Mouse (Mus musculus): ENCODE data around the gene Ruvbl2. TPM values are rescaled to one million over a fixed set of nuclear protein-coding genes. Genes with fewer than 3 reads are reported as not detected.
"Not testable (repeated sequence)": the region's sequence is repeated elsewhere in the genome, so short reads cannot be mapped to it uniquely, and the experiment has no call there.

Gene Ruvbl2
- polyA plus RNA-seq, 1 experiment from 2014 or later: 123 TPM

- no peaks in the 10 kb centered on the region for H3K9me3 ChIP-seq (ENCODE audit: control insufficient read depth, low read length)
- H3K4me2 ChIP-seq (ENCODE audit: low read depth, low read length): peak within 1 kb of the TSS; percentile 64
- H3K4me3 ChIP-seq (ENCODE audit: low read depth, low read length): peak within 1 kb of the TSS; percentile 45
- no peak within 1 kb of the TSS for H3K27ac ChIP-seq (replicated peaks; ENCODE audit: low read depth, low read length)
- peak; percentile 14 for DNase-seq (ENCODE audit: low spot score)
- H3K4me1 ChIP-seq (ENCODE audit: control insufficient read depth, insufficient read depth, low read length): peaks cover 10% of the 10 kb centered on the region; the same call in 1 of the 2 replicates
- H3K36me3 ChIP-seq (ENCODE audit: control insufficient read depth, insufficient read depth, low read length): no peaks in the 10 kb centered on the region
- WGBS: 10% methylated on average over 27 of the region's 28 CpGs
- peak; percentile 64; the same call in 1 of the 2 replicates for ATAC-seq (ENCODE audit: low read depth)
- H3K27me3 ChIP-seq (replicated peaks; ENCODE audit: control insufficient read depth, insufficient read depth, low read length): peaks cover 56% of the 10 kb centered on the region
- peak within 1 kb of the TSS; percentile 58 for H3K9ac ChIP-seq (ENCODE audit: low read depth, low read length)
These were observed 32.5 kb downstream of the Ruvbl2 start, which contains the start of gene Kcna7 for GRCm38 (mm10) chr7:45405091-45406075. TSS of gene Kcna7 (plus strand) at chr7:45405653.

GRCm38 (mm10) chr7:45403532-45404261 is 34.2 kb downstream of the Ruvbl2 start:
- DNase-seq (ENCODE audit: low spot score): peak; percentile 68
- Histone ChIP-seq H3K9ac (ENCODE audit: low read depth, low read length) (no peak overlapping the region), H3K27me3 (replicated peaks; ENCODE audit: control insufficient read depth, insufficient read depth, low read length) (peaks cover 39% of the 10 kb centered on the region), H3K4me3 (ENCODE audit: low read depth, low read length) (no peak overlapping the region), H3K4me1 (ENCODE audit: control insufficient read depth, insufficient read depth, low read length) (peaks cover 10% of the 10 kb centered on the region; the same call in 1 of the 2 replicates), H3K36me3 (ENCODE audit: control insufficient read depth, insufficient read depth, low read length) (no peaks in the 10 kb centered on the region), H3K4me2 (ENCODE audit: low read depth, low read length) (no peak overlapping the region), H3K27ac (replicated peaks; ENCODE audit: low read depth, low read length) (no peak overlapping the region), H3K9me3 (ENCODE audit: control insufficient read depth, low read length) (no peaks in the 10 kb centered on the region)
- 44% methylated on average over 6 of the region's 6 CpGs for WGBS
- no peak for ATAC-seq (ENCODE audit: low read depth)

GRCm38 (mm10) chr7:45401521-45402085 is 36.3 kb downstream of the Ruvbl2 start:
- no peak overlapping the region for H3K27ac ChIP-seq (replicated peaks; ENCODE audit: low read depth, low read length)
- ATAC-seq (ENCODE audit: low read depth) (no peak), DNase-seq (ENCODE audit: low spot score) (no peak)
- no peak overlapping the region for H3K4me2 ChIP-seq (ENCODE audit: low read depth, low read length)
- no peak overlapping the region for H3K9ac ChIP-seq (ENCODE audit: low read depth, low read length)
- H3K4me1 ChIP-seq (ENCODE audit: control insufficient read depth, insufficient read depth, low read length): peaks cover 8% of the 10 kb centered on the region; the same call in 1 of the 2 replicates
- no peaks in the 10 kb centered on the region for H3K9me3 ChIP-seq (ENCODE audit: control insufficient read depth, low read length)
- H3K27me3 ChIP-seq (replicated peaks; ENCODE audit: control insufficient read depth, insufficient read depth, low read length): peaks cover 18% of the 10 kb centered on the region
- WGBS: 56% methylated on average over 10 of the region's 10 CpGs
- H3K36me3 ChIP-seq (ENCODE audit: control insufficient read depth, insufficient read depth, low read length): no peaks in the 10 kb centered on the region
- no peak overlapping the region for H3K4me3 ChIP-seq (ENCODE audit: low read depth, low read length)

- Histone ChIP-seq H3K4me2 (ENCODE audit: low read depth, low read length) (no peak overlapping the region), H3K9me3 (ENCODE audit: control insufficient read depth, low read length) (no peaks in the 10 kb centered on the region), H3K27me3 (replicated peaks; ENCODE audit: control insufficient read depth, insufficient read depth, low read length) (no peaks in the 10 kb centered on the region), H3K27ac (replicated peaks; ENCODE audit: low read depth, low read length) (no peak overlapping the region), H3K4me3 (ENCODE audit: low read depth, low read length) (no peak overlapping the region), H3K36me3 (ENCODE audit: control insufficient read depth, insufficient read depth, low read length) (peaks cover 16% of the 10 kb centered on the region), H3K4me1 (ENCODE audit: control insufficient read depth, insufficient read depth, low read length) (peaks cover 10% of the 10 kb centered on the region), H3K9ac (ENCODE audit: low read depth, low read length) (no peak overlapping the region)
- DNase-seq (ENCODE audit: low spot score): no peak
- ATAC-seq (ENCODE audit: low read depth): no peak
- 75% methylated on average over 2 of the region's 2 CpGs for WGBS
These were observed 41.1 kb downstream of the Ruvbl2 start for GRCm38 (mm10) chr7:45396787-45397186.

- peaks cover 10% of the 10 kb centered on the region for H3K4me1 ChIP-seq (ENCODE audit: control insufficient read depth, insufficient read depth, low read length)
- 11% methylated on average over 3 of the region's 3 CpGs for WGBS
- H3K9ac ChIP-seq (ENCODE audit: low read depth, low read length): 0 out of 2 replicates have a peak overlapping the region, but pooled peaks have one; percentile 64
- H3K9me3 ChIP-seq (ENCODE audit: control insufficient read depth, low read length); DNase-seq (ENCODE audit: low spot score); H3K27me3 ChIP-seq (replicated peaks; ENCODE audit: control insufficient read depth, insufficient read depth, low read length): not testable (repeated sequence)
- H3K4me3 ChIP-seq (ENCODE audit: low read depth, low read length): peak overlapping the region; percentile 79
- H3K4me2 ChIP-seq (ENCODE audit: low read depth, low read length): peak overlapping the region; percentile 64
- peak; percentile 38 for ATAC-seq (ENCODE audit: low read depth)
- H3K36me3 ChIP-seq (ENCODE audit: control insufficient read depth, insufficient read depth, low read length): peaks cover 19% of the 10 kb centered on the region
- H3K27ac ChIP-seq (replicated peaks; ENCODE audit: low read depth, low read length): peak overlapping the region; percentile 76
These were observed 41.5 kb downstream of the Ruvbl2 start for GRCm38 (mm10) chr7:45396337-45396775.

GRCm38 (mm10) chr7:45395578-45396336 is 42.1 kb downstream of the Ruvbl2 start, which contains the start of gene Snrnp70:
TSS of gene Snrnp70 (minus strand) at chr7:45395742.
- peaks cover 23% of the 10 kb centered on the region for H3K36me3 ChIP-seq (ENCODE audit: control insufficient read depth, insufficient read depth, low read length)
- H3K4me2 ChIP-seq (ENCODE audit: low read depth, low read length): peak within 1 kb of the TSS; percentile 97
- ATAC-seq (ENCODE audit: low read depth) (peak; percentile 97), DNase-seq (ENCODE audit: low spot score) (peak; percentile 100)
- no peaks in the 10 kb centered on the region for H3K27me3 ChIP-seq (replicated peaks; ENCODE audit: control insufficient read depth, insufficient read depth, low read length)
- H3K27ac ChIP-seq (replicated peaks; ENCODE audit: low read depth, low read length): peak within 1 kb of the TSS; percentile 99
- H3K4me3 ChIP-seq (ENCODE audit: low read depth, low read length): peak within 1 kb of the TSS; percentile 79
- peak within 1 kb of the TSS; percentile 95 for H3K9ac ChIP-seq (ENCODE audit: low read depth, low read length)
- H3K9me3 ChIP-seq (ENCODE audit: control insufficient read depth, low read length): no peaks in the 10 kb centered on the region
- under 1% methylated on average over 60 of the region's 60 CpGs for WGBS
- H3K4me1 ChIP-seq (ENCODE audit: control insufficient read depth, insufficient read depth, low read length): peaks cover 10% of the 10 kb centered on the region

- H3K9ac ChIP-seq (ENCODE audit: low read depth, low read length): peak overlapping the region; percentile 95
- H3K9me3 ChIP-seq (ENCODE audit: control insufficient read depth, low read length): no peaks in the 10 kb centered on the region
- peak overlapping the region; percentile 79 for H3K4me3 ChIP-seq (ENCODE audit: low read depth, low read length)
- H3K36me3 ChIP-seq (ENCODE audit: control insufficient read depth, insufficient read depth, low read length): peaks cover 29% of the 10 kb centered on the region
- DNase-seq (ENCODE audit: low spot score) (peak; percentile 91), ATAC-seq (ENCODE audit: low read depth) (peak; percentile 65)
- 1% methylated on average over 17 of the region's 20 CpGs for WGBS
- H3K4me2 ChIP-seq (ENCODE audit: low read depth, low read length): peak overlapping the region; percentile 97
- H3K27me3 ChIP-seq (replicated peaks; ENCODE audit: control insufficient read depth, insufficient read depth, low read length): no peaks in the 10 kb centered on the region
- H3K27ac ChIP-seq (replicated peaks; ENCODE audit: low read depth, low read length): peak overlapping the region; percentile 99
- H3K4me1 ChIP-seq (ENCODE audit: control insufficient read depth, insufficient read depth, low read length): peaks cover 10% of the 10 kb centered on the region
These were observed 42.8 kb downstream of the Ruvbl2 start for GRCm38 (mm10) chr7:45395129-45395541.

Data from embryonic facial prominence, embryonic 14.5 days (tissue).